ENCODE assay signal across 8 mouse cellular contexts in the genomic region with DNA sequence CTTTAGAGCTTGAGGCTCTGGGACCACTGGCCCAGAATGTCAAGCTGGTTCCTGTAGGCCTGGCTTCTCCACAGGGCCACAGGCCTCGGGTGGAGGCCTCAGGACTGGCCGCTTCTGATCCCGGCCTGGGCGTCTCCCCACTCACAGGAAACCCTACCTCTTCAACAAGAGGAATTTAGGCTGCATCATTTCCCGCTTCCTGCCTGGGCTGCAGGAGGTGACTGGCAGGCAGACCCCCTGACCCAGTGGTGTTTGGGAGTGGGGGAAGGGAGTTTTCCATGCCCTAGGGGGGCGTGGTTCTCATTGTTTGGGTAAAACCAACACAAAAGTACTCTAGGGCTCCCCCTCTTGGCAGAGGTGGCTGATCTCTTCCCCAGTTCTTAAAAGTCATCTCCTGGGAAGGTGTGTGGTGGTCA. TPM values are rescaled to one million over a fixed set of nuclear protein-coding genes. Genes with fewer than 3 reads are reported as not detected.
DNase-seq lines count a peak whose midpoint lies in the region; ATAC-seq and TF ChIP-seq lines count a peak whose summit lies in the region.

No protein-coding gene starts in this region.

- peaks cover 2% of the 10 kb centered on the region; the same call in 1 of the 2 replicates for H3K36me3 ChIP-seq in heart, adult 2 months (ENCODE audit: control insufficient read depth, insufficient read depth, low read length)
- H3K36me3 ChIP-seq in lung, embryonic 14.5 days (ENCODE audit: insufficient read depth) = peaks cover 35% of the 10 kb centered on the region
- no peaks in the 10 kb centered on the region; the same call in 1 of the 2 replicates for H3K36me3 ChIP-seq in splenic B cell, adult 2 months (ENCODE audit: control insufficient read depth, insufficient read depth, low read length, poor library complexity, severe bottlenecking)

- peaks cover 8% of the 10 kb centered on the region for H3K79me2 ChIP-seq in heart, adult 2 months (replicated peaks; ENCODE audit: control insufficient read depth, insufficient read depth, low read length)

- peak; percentile 23; the same call in 1 of the 2 replicates for TF ChIP-seq CTCF in brain, embryonic 14.5 days (IDR thresholded peaks at IDR 0.05; ENCODE audit: borderline replicate concordance, extremely low read depth, insufficient read depth, insufficient read length)
- peak; percentile 75 for TF ChIP-seq CTCF in heart, adult 2 months (IDR thresholded peaks at IDR 0.05)
- TF ChIP-seq CTCF in lung, embryonic 14.5 days (IDR thresholded peaks at IDR 0.05; ENCODE audit: low read depth) = peak; percentile 52

- no peak for TF ChIP-seq POLR2A in brain, embryonic 14.5 days (IDR thresholded peaks at IDR 0.05; ENCODE audit: borderline replicate concordance, extremely low read depth, insufficient read depth, insufficient read length, poor library complexity, severe bottlenecking)
- TF ChIP-seq POLR2A in heart, adult 2 months (IDR thresholded peaks at IDR 0.05; ENCODE audit: insufficient read depth, low read depth, low read length) = peak; percentile 68

- H3K9ac ChIP-seq in heart, adult 2 months (ENCODE audit: low read depth, low read length) = peak overlapping the region; percentile 64
- 0 out of 2 replicates have a peak overlapping the region, but pooled peaks have one; percentile 4 for H3K9ac ChIP-seq in lung, embryonic 14.5 days

- peak overlapping the region; percentile 36; the same call in 1 of the 2 replicates for H3K4me2 ChIP-seq in lung, embryonic 14.5 days

- no peak for ATAC-seq in lung, embryonic 14.5 days (ENCODE audit: insufficient read depth)

- H3K4me3 ChIP-seq in heart, adult 2 months = peak overlapping the region; percentile 34; the same call in 1 of the 2 replicates
- no peak overlapping the region for H3K4me3 ChIP-seq in lung, embryonic 14.5 days (ENCODE audit: low read depth, low read length)

- peak overlapping the region; percentile 96 for H3K27ac ChIP-seq in heart, adult 2 months
- H3K27ac ChIP-seq in lung, embryonic 14.5 days (ENCODE audit: low read depth) = peak overlapping the region; percentile 91

- H3K27me3 ChIP-seq in heart, adult 2 months (ENCODE audit: control insufficient read depth, insufficient read depth, low read length) = no peaks in the 10 kb centered on the region
- no peaks in the 10 kb centered on the region for H3K27me3 ChIP-seq in lung, embryonic 14.5 days (ENCODE audit: insufficient read depth, low read length)
- H3K27me3 ChIP-seq in splenic B cell, adult 2 months (ENCODE audit: control insufficient read depth, insufficient read depth, low read length, poor library complexity, severe bottlenecking) = no peaks in the 10 kb centered on the region

- peaks cover 31% of the 10 kb centered on the region for H3K4me1 ChIP-seq in heart, adult 2 months (ENCODE audit: control insufficient read depth, insufficient read depth, low read length)
- peaks cover 12% of the 10 kb centered on the region for H3K4me1 ChIP-seq in lung, embryonic 14.5 days (ENCODE audit: insufficient read depth)

- H3K9me3 ChIP-seq in lung, embryonic 14.5 days (ENCODE audit: low read depth, low read length) = no peaks in the 10 kb centered on the region

- TF ChIP-seq EP300 in heart, adult 2 months (IDR thresholded peaks at IDR 0.05; ENCODE audit: insufficient read depth, low read depth, low read length) = peak; percentile 91

- intact Hi-C loops in heart, adult 2 months (cut with DNase I) = loop anchor here (10.0 kb wide), 2 partner anchors 283 to 307 kb away; a partner anchor contains a TSS

- peak; percentile 76 for DNase-seq in gastrocnemius, postnatal 25 days
- no peak for DNase-seq in gastrocnemius, postnatal 10 days
- DNase-seq in brain, embryonic 14.5 days (ENCODE audit: low read depth) = no peak
- DNase-seq in heart, adult 2 months = peak; percentile 77 to 85
- DNase-seq in kidney, adult 11 months = peak; percentile 82
- DNase-seq in lung, embryonic 14.5 days = peak; percentile 92
- DNase-seq in splenic B cell, adult 2 months (ENCODE audit: low read depth, low spot score) = peak; percentile 75
- no peak for DNase-seq in ovary, postnatal 14 days (ENCODE audit: low spot score)

- WGBS in heart, adult 2 months = 35% methylated on average over 6 of the region's 6 CpGs
- WGBS in lung, embryonic 14.5 days = 21% methylated on average over 6 of the region's 6 CpGs

RNA-seq across cellular contexts. Expression of a gene that starts 4.0 kb away (rescaled TPM):
- total RNA-seq in gastrocnemius, postnatal 25 days (2021) = 10 to 100 TPM; 24.1 to 24.6 TPM
- total RNA-seq in gastrocnemius, postnatal 10 days (2021) = 10 to 100 TPM; 31.5 to 39.9 TPM
- 71.0 and 104 TPM in 2 replicates for polyA plus RNA-seq in brain, embryonic 14.5 days (2012; rRNA removed)
- total RNA-seq in heart, adult 2 months (2021) = 10 to 100 TPM; 53.3 to 59.4 TPM
- 52.3 and 54.0 TPM in 2 replicates for polyA plus RNA-seq in heart, adult 2 months (2012; rRNA removed)
- polyA plus RNA-seq in lung, embryonic 14.5 days (2014; fragmentation: Nextera tagmentation; extraction: Ambion mirVana) = 18.4 and 21.1 TPM in 2 replicates

RNA-seq across cellular contexts. Expression of a gene that starts 7.9 kb away (rescaled TPM):
- total RNA-seq in gastrocnemius, postnatal 25 days (2021) = 1 to 10 TPM; 7.4 to 7.8 TPM
- total RNA-seq in gastrocnemius, postnatal 10 days (2021) = 1 to 10 TPM; 7.2 to 9.3 TPM
- polyA plus RNA-seq in brain, embryonic 14.5 days (2012; rRNA removed) = 280 and 349 TPM in 2 replicates
- total RNA-seq in heart, adult 2 months (2021) = 10 to 100 TPM in 1 of 2 experiments, 1 to 10 TPM in 1; 9.2 to 10.6 TPM
- polyA plus RNA-seq in heart, adult 2 months (2012; rRNA removed) = 19.4 and 20.3 TPM in 2 replicates
- polyA plus RNA-seq in lung, embryonic 14.5 days (2014; fragmentation: Nextera tagmentation; extraction: Ambion mirVana) = 12.1 and 12.9 TPM in 2 replicates

RNA-seq across cellular contexts. Expression of a gene that starts 17.6 kb away (rescaled TPM):
- 1 to 10 TPM in 1 of 2 experiments, under 1 TPM in 1; 0.26 to 2.1 TPM for total RNA-seq in gastrocnemius, postnatal 25 days (2021)
- under 1 TPM; 0.70 to 0.81 TPM for total RNA-seq in gastrocnemius, postnatal 10 days (2021)
- 0.57 and 0.75 TPM in 2 replicates for polyA plus RNA-seq in brain, embryonic 14.5 days (2012; rRNA removed)
- total RNA-seq in heart, adult 2 months (2021) = 1 to 10 TPM; 2.4 to 2.9 TPM
- 1.4 and 2.0 TPM in 2 replicates for polyA plus RNA-seq in heart, adult 2 months (2012; rRNA removed)
- 3.0 and 3.2 TPM in 2 replicates for polyA plus RNA-seq in lung, embryonic 14.5 days (2014; fragmentation: Nextera tagmentation; extraction: Ambion mirVana)

RNA-seq across cellular contexts. Expression of a gene that starts 18.4 kb away (rescaled TPM):
- 1 to 10 TPM; 3.6 to 3.7 TPM for total RNA-seq in gastrocnemius, postnatal 25 days (2021)
- total RNA-seq in gastrocnemius, postnatal 10 days (2021) = 10 to 100 TPM in 1 of 2 experiments, 1 to 10 TPM in 1; 7.7 to 10.0 TPM
- 11.6 and 16.6 TPM in 2 replicates for polyA plus RNA-seq in brain, embryonic 14.5 days (2012; rRNA removed)
- 1 to 10 TPM; 8.3 to 9.8 TPM for total RNA-seq in heart, adult 2 months (2021)
- 13.5 and 14.2 TPM in 2 replicates for polyA plus RNA-seq in heart, adult 2 months (2012; rRNA removed)
- 39.2 and 40.3 TPM in 2 replicates for polyA plus RNA-seq in lung, embryonic 14.5 days (2014; fragmentation: Nextera tagmentation; extraction: Ambion mirVana)

RNA-seq across cellular contexts. Expression of a gene that starts 21.6 kb away (rescaled TPM):
- total RNA-seq in gastrocnemius, postnatal 25 days (2021) = not detected
- not detected for total RNA-seq in gastrocnemius, postnatal 10 days (2021)
- polyA plus RNA-seq in brain, embryonic 14.5 days (2012; rRNA removed) = not detected in 2 replicates
- not detected for total RNA-seq in heart, adult 2 months (2021)
- 0.06 TPM in 1 of 2 replicates, not detected in the other for polyA plus RNA-seq in heart, adult 2 months (2012; rRNA removed)
- polyA plus RNA-seq in lung, embryonic 14.5 days (2014; fragmentation: Nextera tagmentation; extraction: Ambion mirVana) = 0.16 TPM in 1 of 2 replicates, not detected in the other

Comparison
In these comparisons a context has a peak if more than half of its experiments do, and no peak if none do; other contexts are left out.
1. DNase-seq: peak in gastrocnemius, postnatal 25 days (single experiment), heart, adult 2 months (2 of 2), kidney, adult 11 months (single experiment), lung, embryonic 14.5 days (single experiment) and splenic B cell, adult 2 months (single experiment); none in gastrocnemius, postnatal 10 days (single experiment), brain, embryonic 14.5 days (single experiment) and ovary, postnatal 14 days (single experiment).
2. CTCF ChIP-seq: peak in every context shown above with its lines; median percentile 75 in heart, adult 2 months; 52 in lung, embryonic 14.5 days; 23 in brain, embryonic 14.5 days.